Mouse (Mus musculus): ENCODE measurements around the gene Itpr2. TPM values are rescaled to one million over a fixed set of nuclear protein-coding genes. Genes with fewer than 3 reads are reported as not detected.

Itpr2 gene
- total RNA-seq, 2 experiments from 2014 or later, result 7.9 to 9.6 TPM

- no peak for DNase-seq
- intact Hi-C loops (cut with DNase I), result no loop called here
These were observed 219.9 kb downstream of the Itpr2 start for GRCm38 (mm10) chr6:146282061-146282659.

DNA sequence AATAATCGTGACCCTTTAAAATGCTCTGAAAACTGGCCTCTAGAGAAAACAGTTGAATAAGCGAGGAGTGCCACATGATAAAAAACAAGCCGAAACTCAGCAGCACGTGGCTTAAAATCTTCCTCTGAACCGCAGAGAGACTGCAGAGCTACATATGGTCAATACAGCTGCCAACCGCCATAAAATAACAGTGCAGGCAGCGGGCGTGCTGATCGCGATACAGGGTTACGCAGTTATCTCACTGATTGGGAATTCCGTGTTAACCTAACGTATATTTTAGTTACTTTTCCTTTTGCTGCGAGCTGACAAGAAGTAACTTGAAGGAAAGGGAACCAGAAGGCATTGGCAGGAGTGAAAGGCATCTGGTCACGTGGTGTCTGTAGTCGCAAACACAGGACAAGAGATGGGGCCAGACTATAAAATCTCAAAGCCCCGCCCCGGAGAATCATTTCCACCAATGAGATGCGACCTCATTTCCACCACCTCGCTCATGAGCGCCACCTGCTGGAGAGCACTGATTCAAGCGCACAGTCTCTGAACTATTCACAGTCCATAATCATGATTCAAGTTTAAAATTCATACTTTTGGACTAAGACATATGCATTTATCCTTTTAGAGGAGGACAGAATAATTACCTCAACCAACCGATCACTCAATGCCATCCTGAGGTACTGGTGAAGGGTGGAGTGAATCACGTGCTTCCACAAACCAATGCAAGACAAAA, 220.7 kb downstream of the Itpr2 start:
- intact Hi-C loops (cut with DNase I), result no loop called here
- DNase-seq, result no peak

- intact Hi-C loops (cut with DNase I), result loop anchor here (10.0 kb wide), 1 partner anchor 908 kb away; no protein-coding TSS in a partner anchor
- DNase-seq, result no peak
These were observed 228.8 kb downstream of the Itpr2 start for GRCm38 (mm10) chr6:146273256-146273655.

DNA sequence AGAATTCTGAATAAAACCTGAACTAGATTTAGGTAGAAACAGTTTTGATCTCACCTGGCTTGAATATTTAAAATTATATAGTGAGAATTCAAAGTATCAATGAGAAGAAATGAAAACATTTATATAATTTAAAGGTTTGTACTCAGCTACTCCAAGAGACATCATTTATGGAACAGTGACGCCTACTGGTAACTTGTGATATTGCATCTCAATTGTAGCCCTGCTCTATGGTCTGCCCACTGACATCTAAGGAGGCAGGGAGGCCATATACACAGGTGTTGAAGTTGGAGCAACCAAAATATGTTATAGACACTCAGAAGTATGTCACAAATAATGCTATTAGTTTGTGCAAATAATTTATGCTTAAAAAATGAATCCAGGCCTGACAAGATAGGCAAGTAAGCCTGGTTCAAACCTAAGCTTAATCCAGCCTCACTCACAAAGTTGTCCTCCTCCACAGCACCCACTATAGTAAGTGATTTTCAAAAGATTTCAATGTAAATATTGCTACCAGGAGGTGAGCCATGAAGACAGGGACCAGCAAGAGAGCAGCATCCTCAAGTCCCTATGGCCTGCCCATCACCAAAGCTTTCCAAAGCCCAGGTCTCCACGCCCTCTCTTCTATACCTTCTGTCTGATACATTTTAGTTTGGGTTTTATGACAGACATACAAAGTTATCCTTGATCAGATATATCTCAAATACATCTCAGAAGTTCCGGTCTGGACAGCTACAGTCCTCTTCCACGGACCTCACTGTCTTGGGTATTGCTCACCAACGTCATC, 229.6 kb downstream of the Itpr2 start:
- intact Hi-C loops (cut with DNase I), result loop anchor here (1.0 to 10.0 kb wide), 2 partner anchors 442 to 908 kb away; no protein-coding TSS in a partner anchor
- DNase-seq, result peak in 1 of 2 experiments; percentile 50

- DNase-seq, result peak; percentile 76 to 81
- intact Hi-C loops (cut with DNase I), result loop anchor here (10.0 kb wide), 1 partner anchor 906 kb away; no protein-coding TSS in a partner anchor
These were observed 231.1 kb downstream of the Itpr2 start for GRCm38 (mm10) chr6:146270776-146271533.

DNA sequence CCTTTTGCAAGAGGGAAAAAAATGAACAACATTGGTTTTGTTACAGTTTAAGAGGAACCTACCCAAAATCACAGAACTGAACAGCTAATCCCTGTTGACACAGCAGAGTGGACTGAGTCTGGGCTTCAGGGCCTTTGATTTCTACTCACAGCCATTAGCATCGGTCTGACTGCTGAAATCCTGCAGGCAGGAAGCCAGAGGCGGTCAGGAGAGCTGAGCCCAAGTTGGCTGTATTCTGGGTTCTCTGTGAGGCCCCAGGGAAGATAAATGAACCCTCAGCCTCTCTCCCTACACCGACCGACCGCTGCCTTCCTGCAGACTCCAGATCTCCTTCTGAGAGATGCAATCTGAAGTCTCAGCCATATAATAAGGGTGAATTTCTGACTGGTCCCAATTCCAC, 231.9 kb downstream of the Itpr2 start:
- peak; percentile 43 to 67 for DNase-seq
- intact Hi-C loops (cut with DNase I), result loop anchor here (10.0 kb wide), 1 partner anchor 905 kb away; no protein-coding TSS in a partner anchor

- intact Hi-C loops (cut with DNase I), result no loop called here
- no peak for DNase-seq
These were observed 232.7 kb downstream of the Itpr2 start for GRCm38 (mm10) chr6:146269291-146269690.

DNA sequence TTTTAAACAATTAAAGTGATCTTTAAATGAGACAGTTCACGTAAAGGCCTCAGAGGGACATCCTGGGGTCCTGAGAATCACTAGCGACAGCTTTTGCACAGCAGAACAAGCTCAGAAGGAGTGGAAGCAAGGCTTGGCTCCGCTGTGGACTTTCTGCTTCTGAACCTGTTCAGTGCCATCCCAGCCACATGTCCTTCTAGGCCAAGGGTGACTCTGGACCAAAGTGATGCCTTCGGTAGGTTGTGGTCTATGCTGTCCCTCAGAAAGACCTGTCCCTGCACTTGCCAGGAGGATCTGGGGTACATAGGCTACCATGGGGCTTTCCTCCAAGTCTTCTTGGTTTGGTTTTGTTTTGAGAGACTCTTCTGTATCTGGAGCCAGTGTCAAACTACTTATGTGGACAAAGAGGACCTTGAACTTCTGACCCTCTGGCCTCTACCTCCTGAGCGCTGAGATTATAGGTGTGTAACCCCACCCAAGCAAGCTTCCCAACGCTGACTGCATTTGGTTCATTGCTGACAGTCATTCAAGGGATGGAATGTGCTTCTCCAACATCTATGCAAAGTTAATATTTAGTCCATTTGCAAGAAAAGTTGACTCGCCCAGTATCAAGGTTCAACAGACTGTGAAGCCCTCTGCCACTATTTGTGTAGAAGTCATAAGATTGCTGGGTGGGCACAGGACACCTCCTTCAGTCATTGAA, 241.2 kb downstream of the Itpr2 start:
- intact Hi-C loops (cut with DNase I), result no loop called here
- no peak for DNase-seq

GRCm38 (mm10) chr6:146258751-146259150, 243.3 kb downstream of the Itpr2 start:
- intact Hi-C loops (cut with DNase I), result no loop called here
- no peak for DNase-seq

GRCm38 (mm10) chr6:146258261-146258660, 243.8 kb downstream of the Itpr2 start:
- no peak for DNase-seq
- intact Hi-C loops (cut with DNase I), result no loop called here

GRCm38 (mm10) chr6:146256947-146257670, 244.9 kb downstream of the Itpr2 start:
- DNase-seq, result no peak
- intact Hi-C loops (cut with DNase I), result no loop called here

- no peak for DNase-seq
- intact Hi-C loops (cut with DNase I), result no loop called here
These were observed 245.6 kb downstream of the Itpr2 start for GRCm38 (mm10) chr6:146256401-146256800.

DNA sequence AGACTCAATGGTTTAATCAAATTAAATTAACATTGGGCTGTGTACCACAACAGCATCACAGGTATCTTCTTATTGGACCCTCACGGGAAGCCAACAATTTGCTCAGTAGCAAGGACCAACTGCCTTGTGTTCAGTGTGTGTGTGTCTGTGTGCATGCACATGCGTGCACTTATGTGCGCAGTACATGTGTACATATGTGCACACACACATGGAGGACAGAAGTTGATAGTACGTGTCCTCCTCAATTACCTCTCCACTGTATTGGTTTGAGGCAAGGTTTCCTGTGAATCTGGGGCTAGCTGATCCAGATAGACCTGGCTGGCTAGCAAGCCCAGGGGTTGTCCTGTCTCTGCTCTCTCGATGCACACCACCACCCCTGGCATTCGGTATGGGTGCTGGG, 246.4 kb downstream of the Itpr2 start:
- DNase-seq, result no peak
- intact Hi-C loops (cut with DNase I), result no loop called here

GRCm38 (mm10) chr6:146254931-146255330, 247.1 kb downstream of the Itpr2 start:
- intact Hi-C loops (cut with DNase I), result no loop called here
- no peak for DNase-seq

GRCm38 (mm10) chr6:146254216-146254820, 247.7 kb downstream of the Itpr2 start:
- no peak for DNase-seq
- intact Hi-C loops (cut with DNase I), result no loop called here

DNA sequence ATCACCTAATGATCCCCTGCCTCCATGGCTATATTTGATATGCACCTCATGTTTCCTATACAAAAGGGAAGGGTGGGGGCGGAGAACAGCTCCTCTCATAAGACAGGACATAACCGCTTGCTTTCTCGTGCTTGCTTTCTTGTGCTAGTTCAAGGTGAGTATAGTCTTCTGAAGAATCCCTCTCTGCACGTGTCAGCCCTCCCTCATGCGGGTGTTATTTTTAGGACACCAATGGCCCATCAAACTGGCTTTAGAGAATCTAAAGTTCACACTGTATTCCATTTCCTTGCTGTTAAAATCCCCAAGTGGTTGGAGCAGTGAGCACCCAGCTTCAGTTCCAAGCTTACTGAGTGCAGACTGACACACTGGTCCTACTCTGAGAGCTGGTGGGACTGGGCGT, 252.9 kb downstream of the Itpr2 start:
- DNase-seq, result no peak
- intact Hi-C loops (cut with DNase I), result no loop called here

DNA sequence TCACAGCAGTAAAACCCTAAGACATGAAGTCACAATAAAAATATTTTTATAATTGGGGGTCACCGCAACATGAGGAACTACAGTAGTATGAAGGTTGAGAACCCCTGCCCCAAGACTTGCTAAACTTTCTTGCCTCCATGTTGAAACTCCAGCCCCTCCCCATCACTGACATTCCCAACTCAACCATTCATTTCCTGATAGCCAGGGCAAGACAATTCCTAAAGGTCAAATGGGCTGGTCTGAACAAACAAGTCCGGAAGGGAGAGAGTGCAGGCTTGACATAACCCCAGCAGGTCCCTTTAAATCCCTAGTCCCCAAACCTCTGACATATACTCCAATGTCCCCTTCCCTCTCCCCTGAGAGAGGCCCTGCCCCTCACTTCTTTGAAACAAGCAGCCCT, 253.7 kb downstream of the Itpr2 start:
- DNase-seq, result no peak
- intact Hi-C loops (cut with DNase I), result no loop called here

DNA sequence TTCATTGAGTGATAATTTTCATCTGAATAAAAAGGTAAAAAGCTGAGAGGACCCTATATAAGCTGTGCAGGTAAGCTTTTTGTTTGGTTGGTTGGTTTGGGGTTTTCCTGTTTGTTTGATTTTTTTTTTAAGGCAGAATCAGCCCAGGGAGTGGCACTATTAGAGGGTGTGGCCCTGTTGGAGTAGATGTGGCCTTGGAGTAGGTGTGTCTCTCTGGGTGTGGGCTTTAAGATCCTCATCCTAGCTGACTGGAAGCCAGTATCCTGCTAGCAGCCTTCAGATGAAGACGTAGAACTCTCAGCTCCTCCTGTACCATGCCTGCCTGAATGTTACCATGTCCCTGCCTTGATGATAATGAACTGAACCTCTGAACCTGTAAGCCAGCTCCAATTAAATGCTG, 254.1 kb downstream of the Itpr2 start:
- no peak for DNase-seq
- intact Hi-C loops (cut with DNase I), result no loop called here

GRCm38 (mm10) chr6:146246368-146246767, 255.7 kb downstream of the Itpr2 start:
- DNase-seq, result no peak
- intact Hi-C loops (cut with DNase I), result no loop called here
